Mouse (Mus musculus): ENCODE measurements around the gene Tekt2. TPM values are rescaled to one million over a fixed set of nuclear protein-coding genes. Genes with fewer than 3 reads are reported as not detected.

The Tekt2 gene
- polyA plus RNA-seq, 1 experiment from 2014 or later = 3.4 TPM

- Histone ChIP-seq H3K27me3 (ENCODE audit: control insufficient read depth, insufficient read depth, low read length) (peaks cover 16% of the 10 kb centered on the region), H3K9ac (replicated peaks; ENCODE audit: low read length) (no peak overlapping the region), H3K36me3 (replicated peaks; ENCODE audit: control insufficient read depth, insufficient read depth, low read depth, low read length) (no peaks in the 10 kb centered on the region), H3K27ac (replicated peaks; ENCODE audit: low read depth, low read length) (no peak overlapping the region), H3K4me1 (ENCODE audit: control insufficient read depth, insufficient read depth, low read length) (no peaks in the 10 kb centered on the region; the same call in none of the 2 replicates), H3K4me2 (ENCODE audit: low read depth, low read length) (no peak overlapping the region), H3K9me3 (replicated peaks; ENCODE audit: control insufficient read depth, low read length) (no peaks in the 10 kb centered on the region), H3K4me3 (ENCODE audit: low read depth, low read length) (no peak overlapping the region)
- DNase-seq (ENCODE audit: low spot score) = no peak
- 22% methylated on average over 6 of the region's 6 CpGs for WGBS
- ATAC-seq (replicated peaks; ENCODE audit: insufficient number of reproducible peaks, low FRiP score, low TSS enrichment, low read depth) = no peak
Measured at GRCm38 (mm10) chr4:126326036-126326435, 548 bp upstream of the Tekt2 start.

- no peak for DNase-seq (ENCODE audit: low spot score)
- peak overlapping the region; percentile 28; the same call in 1 of the 2 replicates for H3K9ac ChIP-seq (replicated peaks; ENCODE audit: low read length)
- no peak overlapping the region; the same call in 1 of the 2 replicates for H3K4me2 ChIP-seq (ENCODE audit: low read depth, low read length)
Measured at GRCm38 (mm10) chr4:126324861-126325260, 627 bp downstream of the Tekt2 start.

GRCm38 (mm10) chr4:126322646-126323045, 2.8 kb downstream of the Tekt2 start:
- no peaks in the 10 kb centered on the region; the same call in none of the 2 replicates for H3K4me1 ChIP-seq (ENCODE audit: control insufficient read depth, insufficient read depth, low read length)
- 93% methylated on average over 13 of the region's 13 CpGs for WGBS
- H3K9me3 ChIP-seq (replicated peaks; ENCODE audit: control insufficient read depth, low read length) = no peaks in the 10 kb centered on the region
- H3K36me3 ChIP-seq (replicated peaks; ENCODE audit: control insufficient read depth, insufficient read depth, low read depth, low read length) = peaks cover 5% of the 10 kb centered on the region
- H3K9ac ChIP-seq (replicated peaks; ENCODE audit: low read length) = no peak overlapping the region
- no peak overlapping the region for H3K4me3 ChIP-seq (ENCODE audit: low read depth, low read length)
- no peak overlapping the region for H3K27ac ChIP-seq (replicated peaks; ENCODE audit: low read depth, low read length)
- no peak for ATAC-seq (replicated peaks; ENCODE audit: insufficient number of reproducible peaks, low FRiP score, low TSS enrichment, low read depth)
- DNase-seq (ENCODE audit: low spot score) = no peak
- H3K4me2 ChIP-seq (ENCODE audit: low read depth, low read length) = no peak overlapping the region
- peaks cover 16% of the 10 kb centered on the region for H3K27me3 ChIP-seq (ENCODE audit: control insufficient read depth, insufficient read depth, low read length)

More at GRCm38 (mm10) chr4:126324861-126325260, 627 bp downstream of the Tekt2 start:
- no peak for ATAC-seq (replicated peaks; ENCODE audit: insufficient number of reproducible peaks, low FRiP score, low TSS enrichment, low read depth)
- H3K4me3 ChIP-seq (ENCODE audit: low read depth, low read length) = no peak overlapping the region
- no peaks in the 10 kb centered on the region for H3K36me3 ChIP-seq (replicated peaks; ENCODE audit: control insufficient read depth, insufficient read depth, low read depth, low read length)
- H3K9me3 ChIP-seq (replicated peaks; ENCODE audit: control insufficient read depth, low read length) = no peaks in the 10 kb centered on the region
- WGBS = 23% methylated on average over 13 of the region's 13 CpGs
- no peaks in the 10 kb centered on the region; the same call in none of the 2 replicates for H3K4me1 ChIP-seq (ENCODE audit: control insufficient read depth, insufficient read depth, low read length)
- no peak overlapping the region for H3K27ac ChIP-seq (replicated peaks; ENCODE audit: low read depth, low read length)
- peaks cover 16% of the 10 kb centered on the region for H3K27me3 ChIP-seq (ENCODE audit: control insufficient read depth, insufficient read depth, low read length)

GRCm38 (mm10) chr4:126321854-126322511, 3.5 kb downstream of the Tekt2 start:
- peak overlapping the region; percentile 81 for H3K4me3 ChIP-seq (ENCODE audit: low read depth, low read length)
- H3K27me3 ChIP-seq (ENCODE audit: control insufficient read depth, insufficient read depth, low read length) = peaks cover 16% of the 10 kb centered on the region
- H3K27ac ChIP-seq (replicated peaks; ENCODE audit: low read depth, low read length) = no peak overlapping the region
- no peaks in the 10 kb centered on the region for H3K9me3 ChIP-seq (replicated peaks; ENCODE audit: control insufficient read depth, low read length)
- peak; percentile 30; the same call in 1 of the 2 replicates for ATAC-seq (replicated peaks; ENCODE audit: insufficient number of reproducible peaks, low FRiP score, low TSS enrichment, low read depth)
- H3K36me3 ChIP-seq (replicated peaks; ENCODE audit: control insufficient read depth, insufficient read depth, low read depth, low read length) = peaks cover 8% of the 10 kb centered on the region
- H3K4me1 ChIP-seq (ENCODE audit: control insufficient read depth, insufficient read depth, low read length) = no peaks in the 10 kb centered on the region; the same call in none of the 2 replicates
- H3K4me2 ChIP-seq (ENCODE audit: low read depth, low read length) = peak overlapping the region; percentile 30
- DNase-seq (ENCODE audit: low spot score) = no peak
- no peak overlapping the region; the same call in 1 of the 2 replicates for H3K9ac ChIP-seq (replicated peaks; ENCODE audit: low read length)
- WGBS = 52% methylated on average over 28 of the region's 28 CpGs

- WGBS = under 1% methylated on average over 80 of the region's 80 CpGs
- no peaks in the 10 kb centered on the region; the same call in none of the 2 replicates for H3K4me1 ChIP-seq (ENCODE audit: control insufficient read depth, insufficient read depth, low read length)
- H3K9ac ChIP-seq (replicated peaks; ENCODE audit: low read length) = peak within 1 kb of the TSS; percentile 77
- peaks cover 15% of the 10 kb centered on the region for H3K27me3 ChIP-seq (ENCODE audit: control insufficient read depth, insufficient read depth, low read length)
- peaks cover 15% of the 10 kb centered on the region for H3K36me3 ChIP-seq (replicated peaks; ENCODE audit: control insufficient read depth, insufficient read depth, low read depth, low read length)
- peak; percentile 74 for ATAC-seq (replicated peaks; ENCODE audit: insufficient number of reproducible peaks, low FRiP score, low TSS enrichment, low read depth)
- H3K4me3 ChIP-seq (ENCODE audit: low read depth, low read length) = peak within 1 kb of the TSS; percentile 81
- H3K9me3 ChIP-seq (replicated peaks; ENCODE audit: control insufficient read depth, low read length) = no peaks in the 10 kb centered on the region
- peak; percentile 98 for DNase-seq (ENCODE audit: low spot score)
- peak within 1 kb of the TSS; percentile 74 for H3K4me2 ChIP-seq (ENCODE audit: low read depth, low read length)
- H3K27ac ChIP-seq (replicated peaks; ENCODE audit: low read depth, low read length) = peak within 1 kb of the TSS; percentile 44; the same call in 1 of the 2 replicates
Measured at GRCm38 (mm10) chr4:126321111-126321853, 4.2 kb downstream of the Tekt2 start, which contains the start of gene Adprhl2. TSS of gene Adprhl2 (minus strand) at chr4:126321703.

GRCm38 (mm10) chr4:126319806-126320205, 5.7 kb downstream of the Tekt2 start:
- H3K4me3 ChIP-seq (ENCODE audit: low read depth, low read length) = no peak overlapping the region
- no peak overlapping the region for H3K27ac ChIP-seq (replicated peaks; ENCODE audit: low read depth, low read length)
- peaks cover 18% of the 10 kb centered on the region for H3K36me3 ChIP-seq (replicated peaks; ENCODE audit: control insufficient read depth, insufficient read depth, low read depth, low read length)
- peaks cover 7% of the 10 kb centered on the region for H3K27me3 ChIP-seq (ENCODE audit: control insufficient read depth, insufficient read depth, low read length)
- ATAC-seq (replicated peaks; ENCODE audit: insufficient number of reproducible peaks, low FRiP score, low TSS enrichment, low read depth) (no peak), DNase-seq (ENCODE audit: low spot score) (no peak)
- H3K4me2 ChIP-seq (ENCODE audit: low read depth, low read length) = no peak overlapping the region
- H3K9me3 ChIP-seq (replicated peaks; ENCODE audit: control insufficient read depth, low read length) = no peaks in the 10 kb centered on the region
- WGBS = 88% methylated on average over 6 of the region's 6 CpGs
- no peak overlapping the region for H3K9ac ChIP-seq (replicated peaks; ENCODE audit: low read length)
- H3K4me1 ChIP-seq (ENCODE audit: control insufficient read depth, insufficient read depth, low read length) = no peaks in the 10 kb centered on the region

GRCm38 (mm10) chr4:126316443-126317040, 8.9 kb downstream of the Tekt2 start:
- no peaks in the 10 kb centered on the region for H3K27me3 ChIP-seq (ENCODE audit: control insufficient read depth, insufficient read depth, low read length)
- H3K9ac ChIP-seq (replicated peaks; ENCODE audit: low read length) = no peak overlapping the region
- no peak overlapping the region for H3K27ac ChIP-seq (replicated peaks; ENCODE audit: low read depth, low read length)
- ATAC-seq (replicated peaks; ENCODE audit: insufficient number of reproducible peaks, low FRiP score, low TSS enrichment, low read depth) = no peak
- H3K36me3 ChIP-seq (replicated peaks; ENCODE audit: control insufficient read depth, insufficient read depth, low read depth, low read length) = peaks cover 18% of the 10 kb centered on the region
- WGBS = 89% methylated on average over 13 of the region's 13 CpGs
- peaks cover 11% of the 10 kb centered on the region for H3K4me1 ChIP-seq (ENCODE audit: control insufficient read depth, insufficient read depth, low read length)
- H3K9me3 ChIP-seq (replicated peaks; ENCODE audit: control insufficient read depth, low read length) = no peaks in the 10 kb centered on the region
- no peak overlapping the region for H3K4me2 ChIP-seq (ENCODE audit: low read depth, low read length)
- DNase-seq (ENCODE audit: low spot score) = no peak
- H3K4me3 ChIP-seq (ENCODE audit: low read depth, low read length) = no peak overlapping the region
